Mouse (Mus musculus) myocyte (in vitro differentiated cells): ENCODE results near the gene Ppp1r10. TPM values are rescaled to one million over a fixed set of nuclear protein-coding genes. Genes with fewer than 3 reads are reported as not detected.

Experiments used
- H3K27me3 ChIP-seq: one replicate; pipeline ENCODE4 v1.6.1; 2011; ENCODE audit not compliant: control insufficient read depth, insufficient read depth, insufficient read length
- H3K36me3 ChIP-seq: one replicate; pipeline ENCODE4 v1.6.1; 2011; ENCODE audit not compliant: control insufficient read depth, insufficient read depth
- H3K4me2 ChIP-seq: one replicate; pipeline ENCODE4 v1.6.1; 2011; ENCODE audit warnings: low read depth, control low read depth
- H3K4me3 ChIP-seq: one replicate; pipeline ENCODE4 v1.5.1; 2011; ENCODE audit warnings: mild to moderate bottlenecking, control low read depth, moderate library complexity
- H3K79me2 ChIP-seq: one replicate; pipeline ENCODE4 v1.6.1; 2011; ENCODE audit not compliant: control insufficient read depth, insufficient read depth
- H3ac ChIP-seq: one replicate; pipeline ENCODE4 v1.6.1; 2011; ENCODE audit not compliant: control insufficient read depth, insufficient read length
- CEBPB ChIP-seq: IDR thresholded peaks from 2 replicates; pipeline ENCODE4 v1.6.1; 2011; ENCODE audit warnings: mild to moderate bottlenecking, moderate library complexity; ENCODE audit not compliant: poor library complexity, insufficient read depth, severe bottlenecking
- E2F4 ChIP-seq: IDR thresholded peaks from one replicate; pipeline ENCODE4 v1.6.1; 2011; ENCODE audit warnings: mild to moderate bottlenecking, control low read depth, moderate library complexity; ENCODE audit not compliant: insufficient read depth
- MAX ChIP-seq: IDR thresholded peaks from one replicate; pipeline ENCODE4 v1.6.1; 2011; ENCODE audit warnings: low read depth, mild to moderate bottlenecking, control low read depth
- MYOD1 ChIP-seq, 3 experiments: IDR thresholded peaks; one replicate each; pipeline ENCODE4 v1.6.1; 2011; ENCODE audit warnings: control low read depth in 2 of 3, low read depth in 2 of 3, mild to moderate bottlenecking in 2 of 3, moderate library complexity in 1 of 3; ENCODE audit not compliant: insufficient read length in 2 of 3, control insufficient read depth in 1 of 3
- MYOG ChIP-seq, 3 experiments: IDR thresholded peaks; one replicate each; pipeline ENCODE4 v1.6.1; 2011; ENCODE audit warnings: control low read depth in 2 of 3, low read depth in 2 of 3, mild to moderate bottlenecking in 2 of 3; ENCODE audit not compliant: insufficient read length in 2 of 3, control insufficient read depth in 1 of 3, insufficient read depth in 1 of 3
- POLR2A ChIP-seq: IDR thresholded peaks from one replicate; pipeline ENCODE4 v1.6.1; 2011; ENCODE audit warnings: low read depth, mild to moderate bottlenecking, control low read depth, moderate library complexity; ENCODE audit not compliant: insufficient read length
- POLR2AphosphoS2 ChIP-seq: IDR thresholded peaks from one replicate; pipeline ENCODE4 v1.6.1; 2011; ENCODE audit warnings: low read depth, control low read depth; ENCODE audit not compliant: insufficient read length
- REST ChIP-seq: IDR thresholded peaks from one replicate; pipeline ENCODE4 v1.6.1; 2011; ENCODE audit warnings: mild to moderate bottlenecking, control low read depth, moderate library complexity; ENCODE audit not compliant: insufficient read depth, insufficient read length
- SRF ChIP-seq: IDR thresholded peaks from one replicate; pipeline ENCODE4 v1.6.1; 2011; ENCODE audit warnings: low read depth; ENCODE audit not compliant: control insufficient read depth, insufficient read length
- TCF12 ChIP-seq: IDR thresholded peaks from one replicate; pipeline ENCODE4 v1.6.1; 2011; ENCODE audit warnings: mild to moderate bottlenecking, control low read depth; ENCODE audit not compliant: poor library complexity, insufficient read depth, severe bottlenecking
- TCF3 ChIP-seq: IDR thresholded peaks from one replicate; pipeline ENCODE4 v1.6.1; 2011; ENCODE audit warnings: low read depth, control low read depth; ENCODE audit not compliant: insufficient read length
- USF1 ChIP-seq: IDR thresholded peaks from one replicate; pipeline ENCODE4 v1.6.1; 2011; ENCODE audit warnings: low read depth, mild to moderate bottlenecking, control low read depth, moderate library complexity
- polyA plus RNA-seq: library from polyadenylated mRNA; unstranded; fragments of >200 nt; fragmentation: generic; extraction: Trizol; gene quantifications from one replicate; pipeline ENCODE4 v1.2.1, GENCODE M21; 2012; ENCODE audit warnings: missing spikeins

Ppp1r10 gene
- polyA plus RNA-seq, 1 experiment = 32.9 TPM

DNA sequence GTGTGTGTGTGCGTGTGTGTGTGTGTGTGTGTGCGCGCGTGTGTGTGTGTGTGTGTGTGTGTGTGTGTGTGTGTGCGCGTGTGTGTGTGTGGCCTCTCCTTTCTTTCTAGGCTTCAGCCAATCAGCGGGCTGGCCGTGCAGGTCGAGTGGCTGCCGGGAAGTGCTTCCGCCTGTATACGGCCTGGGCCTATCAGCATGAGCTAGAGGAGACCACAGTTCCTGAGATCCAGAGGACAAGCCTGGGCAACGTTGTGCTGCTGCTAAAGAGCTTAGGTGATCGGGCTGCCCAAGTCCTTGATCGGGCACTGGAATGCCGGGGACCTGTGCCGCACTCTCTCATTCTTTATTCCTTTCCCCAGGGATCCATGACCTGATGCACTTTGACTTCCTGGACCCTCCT is 28.5 kb upstream of the Ppp1r10 start:
- Histone ChIP-seq H3K79me2 (no peaks in the 10 kb centered on the region), H3K4me3 (no peak overlapping the region), H3ac (no peak overlapping the region), H3K4me2 (no peak overlapping the region), H3K36me3 (peaks cover 36% of the 10 kb centered on the region), H3K27me3 (no peaks in the 10 kb centered on the region)
- TF ChIP-seq CEBPB (no peak), MYOD1 (IDR thresholded peaks at IDR 0.05; ENCODE audit: control insufficient read depth in 1 of 3, insufficient read length in 2 of 3, low read depth in 2 of 3) (no peak), TCF3 (no peak), TCF12 (no peak), SRF (no peak), REST (no peak), POLR2AphosphoS2 (no peak), POLR2A (no peak), MYOG (IDR thresholded peaks at IDR 0.05; ENCODE audit: control insufficient read depth in 1 of 3, insufficient read depth in 1 of 3, insufficient read length in 2 of 3, low read depth in 2 of 3) (no peak), E2F4 (no peak), MAX (no peak), USF1 (no peak)

GRCm38 (mm10) chr17:35896781-35897643 is 19.2 kb upstream of the Ppp1r10 start, which contains the start of gene 2310061I04Rik:
Gene 2310061I04Rik (minus strand): TSS chr17:35897431.
- H3K79me2 ChIP-seq = peaks cover 5% of the 10 kb centered on the region
- H3K4me2 ChIP-seq = peak within 1 kb of the TSS; percentile 83
- no peak for TF ChIP-seq MYOG (IDR thresholded peaks at IDR 0.05; ENCODE audit: control insufficient read depth in 1 of 3, insufficient read depth in 1 of 3, insufficient read length in 2 of 3, low read depth in 2 of 3)
- TF ChIP-seq SRF = no peak
- no peak for TF ChIP-seq USF1
- no peak for TF ChIP-seq REST
- peak; percentile 56 for TF ChIP-seq POLR2A
- peak; percentile 88 for TF ChIP-seq POLR2AphosphoS2
- TF ChIP-seq MYOD1 (IDR thresholded peaks at IDR 0.05; ENCODE audit: control insufficient read depth in 1 of 3, insufficient read length in 2 of 3, low read depth in 2 of 3) = no peak
- peak within 1 kb of the TSS; percentile 30 for H3K4me3 ChIP-seq
- peak within 1 kb of the TSS; percentile 76 for H3ac ChIP-seq
- peaks cover 7% of the 10 kb centered on the region for H3K36me3 ChIP-seq
- H3K27me3 ChIP-seq = no peaks in the 10 kb centered on the region

DNA sequence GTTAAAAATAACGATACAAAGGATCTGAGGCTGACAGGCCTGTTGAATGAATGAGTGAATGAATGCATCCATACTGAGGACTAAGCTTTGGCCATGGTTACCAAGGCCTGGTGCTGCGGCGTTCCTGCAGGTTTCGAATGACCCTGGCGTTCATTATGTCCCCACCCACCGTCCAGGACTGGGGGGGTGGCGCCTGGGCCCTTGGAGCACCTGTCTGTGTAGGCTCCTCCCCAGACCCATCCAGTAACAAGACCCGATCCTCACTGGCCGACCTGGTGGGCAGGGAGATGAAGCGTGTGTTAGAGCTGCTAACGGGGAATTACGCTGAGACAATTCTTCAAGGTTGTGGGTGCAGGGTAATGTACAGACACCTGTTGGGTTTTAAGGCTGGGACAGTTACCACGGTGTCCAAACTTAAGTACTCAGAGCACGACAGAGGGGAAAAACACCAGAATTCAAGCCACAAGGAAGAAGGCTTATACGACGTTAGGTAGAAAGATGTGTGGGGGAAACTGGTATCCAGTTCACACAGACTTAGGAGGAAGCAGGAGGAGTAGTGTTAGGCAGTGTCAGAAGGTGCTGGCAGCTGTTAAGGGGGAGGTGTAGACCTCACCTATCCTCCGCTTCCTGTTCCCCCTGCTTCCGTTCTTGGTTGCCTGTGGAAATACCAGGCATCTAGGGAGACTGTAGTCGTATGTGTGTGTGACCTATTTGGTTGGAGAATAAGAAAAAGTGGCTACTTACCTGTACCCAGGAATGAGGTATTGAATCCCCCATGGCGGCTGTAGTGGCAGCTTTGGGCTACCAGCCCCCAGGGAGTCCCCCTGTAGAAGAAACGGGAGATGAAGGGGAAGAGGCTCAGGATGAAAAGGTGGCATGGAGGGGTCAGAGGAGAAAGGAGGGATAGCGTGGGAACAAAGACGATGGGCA is 18.3 kb upstream of the Ppp1r10 start:
- Histone ChIP-seq H3ac (peak overlapping the region; percentile 76), H3K4me2 (peak overlapping the region; percentile 83), H3K4me3 (peak overlapping the region; percentile 30), H3K36me3 (no peaks in the 10 kb centered on the region), H3K27me3 (no peaks in the 10 kb centered on the region), H3K79me2 (peaks cover 5% of the 10 kb centered on the region)
- TF ChIP-seq MYOG (IDR thresholded peaks at IDR 0.05; ENCODE audit: control insufficient read depth in 1 of 3, insufficient read depth in 1 of 3, insufficient read length in 2 of 3, low read depth in 2 of 3) (peak in 1 of 3 experiments; percentile 19), TCF12 (no peak)

- no peak overlapping the region for H3ac ChIP-seq
- H3K36me3 ChIP-seq = no peaks in the 10 kb centered on the region
- no peaks in the 10 kb centered on the region for H3K27me3 ChIP-seq
- no peak for TF ChIP-seq MYOD1 (IDR thresholded peaks at IDR 0.05; ENCODE audit: control insufficient read depth in 1 of 3, insufficient read length in 2 of 3, low read depth in 2 of 3)
- no peak for TF ChIP-seq POLR2AphosphoS2
- TF ChIP-seq REST = no peak
- TF ChIP-seq POLR2A = no peak
- H3K79me2 ChIP-seq = peaks cover 5% of the 10 kb centered on the region
- no peak overlapping the region for H3K4me2 ChIP-seq
- no peak overlapping the region for H3K4me3 ChIP-seq
Observed at GRCm38 (mm10) chr17:35900636-35901035, 15.6 kb upstream of the Ppp1r10 start.
